Mouse (Mus musculus): ENCODE measurements around the gene Gli2.

The Gli2 gene

DNA sequence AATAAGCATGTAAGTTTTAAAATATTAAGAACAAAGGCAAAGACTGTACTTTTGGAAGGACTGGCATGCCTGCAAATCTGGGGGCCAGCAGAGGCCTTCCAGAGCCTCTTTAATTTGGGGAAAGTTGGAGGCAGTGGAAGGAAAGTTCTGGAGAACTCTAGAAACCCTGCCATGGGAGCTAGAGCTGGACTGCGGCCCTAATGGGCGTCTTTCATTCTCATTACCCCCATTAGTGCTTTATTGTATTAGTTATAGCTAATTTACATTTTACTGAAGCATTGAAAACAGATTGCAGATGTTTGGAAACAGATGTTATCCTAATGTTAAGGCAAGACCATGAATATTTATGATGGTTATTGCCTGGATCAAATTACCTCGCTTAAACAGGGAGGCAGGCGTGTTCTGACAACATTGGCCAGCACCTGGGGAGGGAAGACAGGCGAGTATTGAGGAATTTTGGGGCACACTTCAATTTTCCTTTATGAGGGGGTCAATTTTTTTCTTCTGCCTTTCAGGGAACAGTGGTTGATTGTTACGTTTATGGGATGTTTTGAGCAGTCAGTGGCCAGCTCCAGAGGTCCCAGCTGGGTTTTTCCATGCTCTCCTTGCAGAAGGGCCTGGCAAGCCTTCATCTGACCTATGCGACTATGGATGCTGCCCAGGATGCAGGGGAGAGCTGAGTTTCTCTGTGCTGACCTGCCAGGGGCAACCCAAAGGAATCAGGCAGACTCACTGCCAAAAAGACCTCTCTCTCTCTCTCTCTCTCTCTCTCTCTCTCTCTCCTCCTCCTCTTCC, 253.9 kb downstream of the Gli2 start:
- no peak for DNase-seq (ENCODE audit: low spot score)

DNA sequence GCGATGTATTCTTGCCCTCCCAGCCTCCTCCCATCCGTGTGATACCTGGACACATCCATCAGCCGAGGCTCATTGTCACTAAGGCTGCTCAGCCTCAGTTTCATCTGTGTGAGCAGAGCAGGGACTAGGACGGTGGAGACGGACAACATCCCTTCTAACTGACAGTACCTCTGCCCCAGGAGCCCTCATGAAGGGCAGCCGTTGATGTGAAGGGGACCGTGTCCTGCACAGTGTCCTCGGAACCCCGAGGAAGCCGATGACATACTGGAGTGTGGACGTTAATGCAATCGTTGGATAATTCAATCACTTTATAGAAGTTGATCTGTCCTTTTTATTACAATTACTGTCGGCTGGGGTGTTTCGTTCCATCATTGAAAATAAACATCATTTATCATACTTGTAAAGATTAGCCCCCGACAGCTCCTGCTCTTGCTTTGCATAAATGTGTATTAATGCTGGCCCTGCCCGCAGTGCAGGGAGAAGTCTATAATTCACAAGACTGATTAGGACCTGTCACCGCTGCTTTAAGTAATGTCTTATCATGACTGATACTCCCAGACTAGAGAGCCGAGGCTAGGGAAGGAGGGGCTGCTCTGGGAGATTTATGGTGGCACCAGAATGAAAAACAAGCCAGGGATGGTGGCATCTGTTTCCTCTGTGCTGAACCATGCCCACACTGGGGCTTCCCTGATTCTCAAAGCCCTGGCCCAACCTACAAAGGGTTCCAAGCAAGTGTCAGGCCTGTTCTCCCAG, 257.8 kb downstream of the Gli2 start:
- no peak for DNase-seq (ENCODE audit: low spot score)

DNA sequence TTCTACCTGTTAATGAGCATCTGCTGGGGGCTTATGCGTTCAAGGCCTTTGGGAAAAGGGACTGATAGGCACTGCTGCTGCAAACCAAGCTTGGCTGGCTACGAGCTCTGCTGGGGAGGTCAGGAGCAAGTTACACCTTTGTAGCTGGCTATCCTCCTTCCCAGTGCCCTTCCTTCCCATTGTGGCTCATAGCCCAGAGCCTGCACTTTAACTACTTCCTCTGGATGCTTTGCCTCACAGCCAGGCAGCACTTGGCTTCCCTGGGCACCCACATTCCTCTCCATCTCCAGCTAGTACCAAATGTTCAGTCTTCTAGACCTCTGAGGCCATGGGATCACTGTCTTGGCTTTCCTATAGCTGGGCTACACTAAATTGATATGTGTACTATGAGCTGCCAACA, 263.5 kb downstream of the Gli2 start:
- DNase-seq (ENCODE audit: low spot score) = no peak

DNA sequence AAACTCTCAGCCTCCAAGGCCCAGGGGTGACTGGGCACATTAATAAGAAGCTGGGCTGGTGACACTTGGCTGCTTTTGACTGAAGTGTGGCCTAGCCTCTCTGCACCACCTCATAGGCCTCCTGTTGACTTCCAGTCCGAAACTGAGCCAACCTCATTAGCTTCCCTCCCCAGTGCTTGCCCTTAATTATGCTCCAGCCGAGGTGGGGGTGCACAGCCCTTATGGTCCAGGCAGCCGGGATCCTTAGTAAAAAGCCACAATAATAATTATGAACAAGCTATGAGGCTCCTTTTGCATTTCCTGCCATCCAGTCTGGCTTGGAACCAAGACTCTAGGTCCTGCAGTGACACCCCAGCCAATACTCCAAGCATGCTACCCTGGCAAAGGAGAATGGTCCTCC, 264.0 kb downstream of the Gli2 start:
- no peak for DNase-seq (ENCODE audit: low spot score)

DNA sequence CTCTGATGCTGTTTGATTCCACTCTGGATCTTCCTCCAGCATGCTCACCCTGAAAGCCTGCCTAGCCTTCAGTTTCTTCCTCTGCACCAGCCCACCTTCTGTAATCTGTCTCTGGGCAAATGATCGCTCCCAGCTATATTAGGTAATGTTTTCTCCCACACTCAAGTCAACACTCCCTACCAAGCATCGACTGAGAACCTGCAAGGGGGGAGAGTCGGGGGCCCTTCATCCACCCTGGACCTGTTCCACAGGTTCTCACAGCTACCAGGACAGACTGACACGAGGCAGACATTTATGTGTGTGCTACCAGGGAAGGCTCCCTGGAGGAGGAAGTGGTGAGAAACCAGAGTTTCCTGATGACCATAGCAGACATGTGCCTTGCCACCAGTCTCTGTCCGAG, 264.6 kb downstream of the Gli2 start:
- DNase-seq (ENCODE audit: low spot score) = no peak

DNA sequence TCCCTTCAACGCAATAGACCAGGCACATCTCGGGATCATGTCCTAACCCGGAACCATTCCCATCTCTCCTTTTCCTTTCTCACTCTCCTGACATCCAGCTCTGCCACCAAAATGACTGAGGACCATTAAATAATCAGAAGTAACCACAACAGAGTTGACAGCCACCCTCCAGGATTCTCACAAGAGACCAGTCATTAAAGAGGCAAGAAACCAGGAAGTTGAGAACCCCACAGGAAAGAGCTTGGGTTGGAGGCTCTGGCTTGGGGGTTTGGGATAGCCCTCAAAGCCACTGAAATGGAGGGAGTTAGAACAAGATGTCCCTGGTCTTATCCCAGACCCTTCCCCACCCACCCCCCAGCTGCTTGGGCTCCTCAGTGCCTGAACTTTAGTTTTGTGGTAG, 265.9 kb downstream of the Gli2 start:
- no peak for DNase-seq (ENCODE audit: low spot score)
